9 mouse cellular contexts compared by ENCODE assay signal in the genomic region with DNA sequence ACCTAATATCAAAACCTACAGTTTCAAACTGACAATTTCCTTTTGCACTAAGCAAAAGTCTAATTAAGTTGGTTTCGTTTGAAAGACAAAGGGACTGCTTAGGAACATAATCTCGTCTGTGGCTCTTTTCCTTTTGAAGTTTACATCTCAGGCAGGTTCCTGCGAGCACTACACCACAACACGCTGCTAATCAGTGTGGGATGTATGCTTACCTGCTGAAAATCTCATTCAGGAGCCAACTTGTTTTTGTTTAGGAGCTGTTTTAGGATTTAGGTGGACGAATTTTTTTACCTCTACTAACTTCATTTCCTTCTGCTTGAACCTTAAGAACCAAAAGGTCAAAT. TPM values are rescaled to one million over a fixed set of nuclear protein-coding genes. Genes with fewer than 3 reads are reported as not detected.
DNase-seq lines count a peak whose midpoint lies in the region; ATAC-seq and TF ChIP-seq lines count a peak whose summit lies in the region.
"Had no signal": no experiment of that assay in that cellular context is flagged by ENCODE, and none has a peak within 500 bp of the region (broad histone marks: within the 10 kb centered on the region; RNA-seq: fewer than 3 reads in every experiment).

No protein-coding gene starts in this region.

- H3K4me2 ChIP-seq in CH12.LX (ENCODE audit: insufficient read depth, low read depth, poor library complexity, severe bottlenecking): 0 out of 2 replicates have a peak overlapping the region, but pooled peaks have one; percentile 11

- intact Hi-C loops in gastrocnemius, adult 2 months (cut with DNase I): no loop called here
- intact Hi-C loops in gastrocnemius, postnatal 36 days (cut with DNase I): loop anchor here (5.0 kb wide), 1 partner anchor 36 kb away; no protein-coding TSS in a partner anchor

- no peaks in the 10 kb centered on the region for H3K9me3 ChIP-seq in CH12.LX (replicated peaks; ENCODE audit: low read length)

- no peaks in the 10 kb centered on the region for H3K36me3 ChIP-seq in CH12.LX (replicated peaks in 1 of 2; ENCODE audit: control insufficient read depth in 1 of 2, insufficient read depth in 1 of 2, low read length in 1 of 2)

- TF ChIP-seq POLR2A in CH12.LX (IDR thresholded peaks at IDR 0.05; ENCODE audit: low read depth, low read length): no peak

- no peak for TF ChIP-seq RAD21 in CH12.LX (IDR thresholded peaks at IDR 0.05; ENCODE audit: low read depth, low read length)

- H3K4me3 ChIP-seq in gastrocnemius, adult 2 months: peak overlapping the region; percentile 91
- peak overlapping the region in 2 of 3 experiments; percentile 34 to 68 for H3K4me3 ChIP-seq in CH12.LX (replicated peaks in 1 of 3; ENCODE audit: low read depth in 2 of 3, low read length in 2 of 3, poor library complexity in 1 of 3)

- peaks cover 2 to 4% of the 10 kb centered on the region in 2 experiments; a peak in 2 of 4 replicates for H3K4me1 ChIP-seq in CH12.LX (ENCODE audit: control insufficient read depth in 1 of 2, insufficient read depth in 2 of 2)

- H3K9ac ChIP-seq in CH12.LX (ENCODE audit: insufficient read depth, low read depth): no peak overlapping the region

- no peaks in the 10 kb centered on the region for H3K27me3 ChIP-seq in CH12.LX (replicated peaks)

- dilution Hi-C loops in CH12.LX (cut with MboI; ENCODE audit: extremely low pct_ligation_motif_present, extremely low pct_unique_long_range_greater_than_20kb, low sequenced_read_pairs): no loop called here

- in situ Hi-C loops in CH12.LX (cut with MboI; ENCODE audit: low pct_ligation_motif_present, low pct_unique_long_range_greater_than_20kb, low sequenced_read_pairs): no loop called here

- no peak for TF ChIP-seq CTCF in gastrocnemius, adult 2 months (IDR thresholded peaks at IDR 0.05)
- TF ChIP-seq CTCF in CH12.LX (conservative IDR thresholded peaks at IDR 0.05 in 1 of 2, IDR thresholded peaks at IDR 0.05 in 1 of 2; ENCODE audit: low read depth in 2 of 2, low read length in 2 of 2): no peak

- peak overlapping the region; percentile 88 for H3K27ac ChIP-seq in gastrocnemius, adult 2 months
- H3K27ac ChIP-seq in CH12.LX (ENCODE audit: insufficient read depth, low read depth): no peak overlapping the region

- peak; percentile 37 to 43; a peak in 3 of 4 replicates for ATAC-seq in hematopoietic stem cell, adult 5-6 weeks (replicated peaks in 1 of 2; ENCODE audit: insufficient read depth in 1 of 2, low FRiP score in 2 of 2, low TSS enrichment in 1 of 2, low read depth in 1 of 2, poor library complexity in 2 of 2, severe bottlenecking in 2 of 2)
- ATAC-seq in megakaryocyte, adult 5-6 weeks (ENCODE audit: poor library complexity, severe bottlenecking): 0 out of 2 replicates have a peak, but pooled peaks have one; percentile 10

- no peak for DNase-seq in gastrocnemius, adult 2 months
- no peak for DNase-seq in gastrocnemius, postnatal 36 days
- DNase-seq in CH12.LX (ENCODE audit: extremely low read depth): no peak
- no peak for DNase-seq in thymus, postnatal 10 days (ENCODE audit: low spot score in 2 of 2)
- DNase-seq in thymus, postnatal 0 days (ENCODE audit: low spot score): no peak
- DNase-seq in kidney, adult 11 months: no peak

- TF ChIP-seq EP300 in CH12.LX (IDR thresholded peaks at IDR 0.05; ENCODE audit: low read length): no peak

- H3K79me2 ChIP-seq in CH12.LX (replicated peaks; ENCODE audit: control insufficient read depth, extremely low read depth, insufficient read depth, poor library complexity, severe bottlenecking): no peaks in the 10 kb centered on the region

TF ChIP-seq in CH12.LX, 34 proteins besides CTCF, POLR2A, EP300 and RAD21:
- TF ChIP-seq CHD2 (IDR thresholded peaks at IDR 0.05; ENCODE audit: low read length) (no peak), USF1 (IDR thresholded peaks at IDR 0.05; ENCODE audit: low read depth, low read length) (no peak), TBP (conservative IDR thresholded peaks at IDR 0.05; ENCODE audit: low read depth, low read length) (no peak), USF2 (conservative IDR thresholded peaks at IDR 0.05; ENCODE audit: low read depth, low read length) (no peak), POLR2AphosphoS2 (IDR thresholded peaks at IDR 0.05; ENCODE audit: low read depth, low read length) (no peak), SIN3A (IDR thresholded peaks at IDR 0.05; ENCODE audit: low read length) (no peak), KAT2A (IDR thresholded peaks at IDR 0.05; ENCODE audit: insufficient replicate concordance, low read length) (no peak), ZNF384 (IDR thresholded peaks at IDR 0.05; ENCODE audit: low read depth, low read length) (no peak), NRF1 (IDR thresholded peaks at IDR 0.05; ENCODE audit: low read depth, low read length) (no peak), ZKSCAN1 (IDR thresholded peaks at IDR 0.05; ENCODE audit: borderline replicate concordance, low read depth, low read length) (no peak), MAFK (IDR thresholded peaks at IDR 0.05; ENCODE audit: insufficient replicate concordance, low read length) (no peak), ZMIZ1 (IDR thresholded peaks at IDR 0.05; ENCODE audit: low read depth, low read length) (no peak), BHLHE40 (IDR thresholded peaks at IDR 0.05; ENCODE audit: low read depth, low read length) (no peak), MAZ (IDR thresholded peaks at IDR 0.05; ENCODE audit: low read depth, low read length) (no peak), MYC (IDR thresholded peaks at IDR 0.05; ENCODE audit: low read depth, low read length) (no peak), NELFE (IDR thresholded peaks at IDR 0.05; ENCODE audit: low read depth, low read length) (no peak), JUND (conservative IDR thresholded peaks at IDR 0.05; ENCODE audit: low read depth, low read length) (no peak), HCFC1 (IDR thresholded peaks at IDR 0.05; ENCODE audit: low read depth, low read length) (no peak), ZC3H11A (IDR thresholded peaks at IDR 0.05; ENCODE audit: low read depth, low read length) (no peak)

RNA-seq across cellular contexts. Expression of gene Cfap300, which starts 0.4 kb away (rescaled TPM):
- total RNA-seq in gastrocnemius, adult 2 months (2021): under 1 TPM; 0.20 to 0.26 TPM
- under 1 TPM; 0.26 to 0.37 TPM for total RNA-seq in gastrocnemius, postnatal 36 days (2021)
- total RNA-seq in CH12.LX (2012; rRNA removed): 5.2 and 5.3 TPM in 2 replicates
- total RNA-seq in CH12.LX (2014; rRNA removed): 9.1 and 9.9 TPM in 2 replicates
- polyA plus RNA-seq in CH12.LX (2012; ENCODE audit: insufficient read length, low read depth): 4.8 and 5.5 TPM in 2 replicates
- 0.99 and 1.0 TPM in 2 replicates for total RNA-seq in hematopoietic stem cell, adult 5-6 weeks (2017)
- not detected in 2 replicates for total RNA-seq in megakaryocyte, adult 5-6 weeks (2015)
- total RNA-seq in megakaryocyte, adult 5-6 weeks (2017): not detected in 2 replicates
- polyA plus RNA-seq in thymus, postnatal 0 days (2015; fragmentation: Nextera tagmentation; extraction: Ambion mirVana): 2.9 and 3.2 TPM in 2 replicates
- total RNA-seq: neutrophil, adult 5-6 weeks had no signal

RNA-seq across cellular contexts. Expression of gene Yap1, which starts 38.6 kb away (rescaled TPM):
- total RNA-seq in gastrocnemius, adult 2 months (2021): 10 to 100 TPM; 33.6 to 51.3 TPM
- total RNA-seq in gastrocnemius, postnatal 36 days (2021): 10 to 100 TPM; 30.8 to 34.9 TPM
- total RNA-seq in CH12.LX (2012; rRNA removed) (not detected in 2 replicates), CH12.LX (2014; rRNA removed) (not detected in 2 replicates)
- 0.05 and 0.06 TPM in 2 replicates for polyA plus RNA-seq in CH12.LX (2012; ENCODE audit: insufficient read length, low read depth)
- 0.69 and 1.8 TPM in 2 replicates for total RNA-seq in hematopoietic stem cell, adult 5-6 weeks (2017)
- not detected in 2 replicates for total RNA-seq in megakaryocyte, adult 5-6 weeks (2015)
- 0.04 TPM in 1 of 2 replicates, not detected in the other for total RNA-seq in megakaryocyte, adult 5-6 weeks (2017)
- 5.3 and 5.5 TPM in 2 replicates for polyA plus RNA-seq in thymus, postnatal 0 days (2015; fragmentation: Nextera tagmentation; extraction: Ambion mirVana)

Comparison
In these comparisons a context has a peak if more than half of its experiments do, and no peak if none do; other contexts are left out.
1. RNA of gene Yap1, which starts 38.6 kb away (total RNA-seq): 33.6 to 51.3 TPM in gastrocnemius, adult 2 months and 30.8 to 34.9 TPM in gastrocnemius, postnatal 36 days; 0.69 to 1.8 TPM in hematopoietic stem cell, adult 5-6 weeks, 0.04 TPM in megakaryocyte, adult 5-6 weeks and not detected in CH12.LX; every median in the first group is over 10 times any median in the second.